Mouse (Mus musculus) embryonic facial prominence, embryonic 11.5 days (tissue): ENCODE measurements around the gene Zkscan6. TPM values are rescaled to one million over a fixed set of nuclear protein-coding genes. Genes with fewer than 3 reads are reported as not detected.
A peak's percentile ranks its signal among the peaks of the same experiment; 100 is the strongest.

Experiments
- ATAC-seq: fragments of 200-750 bp; cut with Nextera tagmentation; replicated peaks from 2 replicates; pipeline ENCODE4 v1.8.0; 2017; ENCODE audit warnings: low read depth; ENCODE audit not compliant: insufficient number of reproducible peaks, low FRiP score, low TSS enrichment
- DNase-seq: peaks from one replicate; pipeline ENCODE4 v3.0.0-alpha.2; 2015; ENCODE audit warnings: low spot score
- H3K27ac ChIP-seq: fragments of 300-500 bp; sonication (generic); replicated peaks from 2 replicates; pipeline ENCODE4 v1.5.1; 2014; ENCODE audit warnings: mild to moderate bottlenecking, low read depth, low read length, control low read depth
- H3K27me3 ChIP-seq: fragments of 300-500 bp; sonication (generic); 2 replicates; pipeline ENCODE4 v1.6.1; 2014; ENCODE audit warnings: mild to moderate bottlenecking, low read length, moderate library complexity, mixed read lengths; ENCODE audit not compliant: control insufficient read depth, insufficient read depth
- H3K36me3 ChIP-seq: fragments of 300-500 bp; sonication (generic); replicated peaks from 2 replicates; pipeline ENCODE4 v1.6.1; 2014; ENCODE audit warnings: low read depth, mild to moderate bottlenecking, low read length, moderate library complexity, mixed read lengths; ENCODE audit not compliant: control insufficient read depth, insufficient read depth
- H3K4me1 ChIP-seq: fragments of 300-500 bp; sonication (generic); 2 replicates; pipeline ENCODE4 v1.6.1; 2014; ENCODE audit warnings: low read length, mixed read lengths; ENCODE audit not compliant: control insufficient read depth, insufficient read depth
- H3K4me2 ChIP-seq: fragments of 300-500 bp; sonication (generic); 2 replicates; pipeline ENCODE4 v1.6.1; 2014; ENCODE audit warnings: low read depth, mild to moderate bottlenecking, control low read depth, low read length, moderate library complexity
- H3K4me3 ChIP-seq: fragments of 300-500 bp; sonication (generic); 2 replicates; pipeline ENCODE4 v1.5.1; 2014; ENCODE audit warnings: low read depth, low read length, control low read depth
- H3K9ac ChIP-seq: fragments of 300-500 bp; sonication (generic); replicated peaks from 2 replicates; pipeline ENCODE4 v1.6.1; 2014; ENCODE audit warnings: mild to moderate bottlenecking, control low read depth, low read length
- H3K9me3 ChIP-seq: fragments of 300-500 bp; sonication (generic); replicated peaks from 2 replicates; pipeline ENCODE4 v1.6.1; 2016; ENCODE audit warnings: mild to moderate bottlenecking, low read length, inconsistent platforms, mixed read lengths; ENCODE audit not compliant: control insufficient read depth
- WGBS: fragments of 180-500 bp; shearing (Covaris S2); extraction: QIAGEN DNeasy Blood & Tissue Kit; methylation state at CpG from one replicate; pipeline ENCODE4 v1.1.7; 2014; 5-methylcytosine and 5-hydroxymethylcytosine counted together
- polyA plus RNA-seq: library from polyadenylated mRNA; unstranded; fragments of >200 nt; fragmentation: Nextera tagmentation; extraction: Ambion mirVana; gene quantifications from 2 replicates; pipeline ENCODE4 v1.2.1, GENCODE M21; 2014

Gene Zkscan6
- polyA plus RNA-seq, 1 experiment from 2014 or later: 12.6 TPM

DNA sequence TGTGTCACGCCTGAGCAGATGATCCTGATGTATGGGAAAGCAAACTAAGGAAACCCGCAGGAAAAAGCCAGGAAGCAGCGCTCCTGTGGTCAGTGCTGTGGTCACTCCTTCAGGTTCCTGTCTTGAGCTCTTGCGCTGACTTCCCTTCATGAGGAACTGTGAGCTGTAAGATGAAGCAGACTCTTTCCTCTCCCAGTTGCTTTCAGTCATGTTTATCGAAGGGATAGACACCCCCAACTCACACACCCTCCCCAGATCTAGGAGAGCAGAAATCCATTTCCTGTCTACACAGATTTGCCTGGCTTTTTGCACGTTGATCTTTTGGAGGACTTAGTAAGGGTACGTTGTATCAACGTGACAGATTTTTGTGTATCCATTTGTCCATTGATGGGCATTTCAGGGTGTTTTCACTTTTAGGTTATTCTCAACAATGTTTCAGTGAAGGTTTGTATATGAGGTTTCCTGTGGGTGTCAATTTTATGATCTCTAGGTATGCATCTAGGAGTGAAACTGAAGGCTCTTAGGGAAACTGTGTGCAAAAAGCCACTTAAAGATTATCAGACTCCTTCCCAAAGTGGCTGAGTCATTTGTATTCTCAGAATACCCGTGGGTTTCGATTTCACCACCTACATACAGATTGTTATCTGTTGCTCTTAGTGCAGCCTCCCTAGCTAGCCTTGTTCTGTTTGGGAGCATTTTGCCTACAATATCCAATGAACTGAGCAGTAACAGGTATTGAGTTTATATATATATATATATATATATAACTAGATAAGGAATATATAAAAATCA lies 12.4 kb upstream of the Zkscan6 start:
- 73% methylated on average over 10 of the region's 10 CpGs for WGBS
- DNase-seq: no peak
- no peaks in the 10 kb centered on the region for H3K36me3 ChIP-seq
- no peak overlapping the region for H3K27ac ChIP-seq
- no peak for ATAC-seq
- no peak overlapping the region for H3K9ac ChIP-seq
- H3K4me3 ChIP-seq: no peak overlapping the region
- no peak overlapping the region for H3K4me2 ChIP-seq
- no peaks in the 10 kb centered on the region for H3K4me1 ChIP-seq
- no peaks in the 10 kb centered on the region for H3K27me3 ChIP-seq
- H3K9me3 ChIP-seq: no peaks in the 10 kb centered on the region

DNA sequence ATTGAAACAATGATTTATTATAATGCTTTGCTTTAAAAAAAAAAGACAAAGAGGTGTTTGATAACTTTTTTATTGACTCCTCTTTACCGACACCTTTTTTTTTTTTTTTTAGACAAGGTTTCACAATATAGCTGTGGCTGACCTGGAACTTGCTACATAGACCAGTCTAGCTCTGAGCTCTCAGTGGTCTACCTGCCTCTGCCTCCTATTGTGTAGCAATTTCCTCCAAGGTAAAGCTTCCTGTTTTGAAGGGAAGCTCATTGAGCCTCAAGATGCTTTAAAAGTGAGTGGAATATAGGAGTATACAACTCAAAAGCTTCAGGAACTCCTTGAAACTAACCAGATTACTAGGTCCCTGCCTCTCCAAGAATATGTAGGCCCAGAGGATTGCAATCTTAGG lies 11.1 kb upstream of the Zkscan6 start:
- H3K9me3 ChIP-seq: no peaks in the 10 kb centered on the region
- WGBS: 90% methylated on average over 1 of the region's 1 CpGs
- no peak overlapping the region for H3K9ac ChIP-seq
- H3K27me3 ChIP-seq: no peaks in the 10 kb centered on the region
- H3K27ac ChIP-seq: no peak overlapping the region
- no peaks in the 10 kb centered on the region for H3K4me1 ChIP-seq
- no peak for DNase-seq
- H3K36me3 ChIP-seq: no peaks in the 10 kb centered on the region
- no peak overlapping the region for H3K4me2 ChIP-seq
- ATAC-seq: no peak
- no peak overlapping the region for H3K4me3 ChIP-seq

DNA sequence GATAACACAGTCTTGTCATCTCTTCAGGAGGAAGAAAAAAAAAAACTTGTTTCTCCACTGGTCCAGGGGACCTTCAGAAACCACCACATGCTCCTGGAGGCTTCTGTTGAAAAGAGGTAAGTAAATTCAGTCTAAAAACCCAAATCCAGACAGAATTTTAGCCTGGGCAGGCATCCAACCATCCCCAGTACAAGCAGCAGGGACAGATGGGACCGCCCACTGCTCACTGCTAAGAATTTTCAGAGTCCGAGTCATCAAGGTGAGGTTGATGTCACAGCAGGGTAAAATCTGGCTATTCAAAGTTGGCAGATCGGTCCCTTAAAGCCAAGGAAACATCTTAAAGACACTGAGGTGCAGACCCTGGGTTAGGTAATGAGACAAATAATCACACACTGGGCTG lies 5.1 kb upstream of the Zkscan6 start:
- H3K27ac ChIP-seq: no peak overlapping the region
- DNase-seq (no peak), ATAC-seq (no peak)
- no peak overlapping the region for H3K4me3 ChIP-seq
- no peaks in the 10 kb centered on the region for H3K36me3 ChIP-seq
- H3K27me3 ChIP-seq: no peaks in the 10 kb centered on the region
- 58% methylated on average over 3 of the region's 3 CpGs for WGBS
- no peaks in the 10 kb centered on the region for H3K9me3 ChIP-seq
- H3K4me2 ChIP-seq: no peak overlapping the region
- H3K9ac ChIP-seq: no peak overlapping the region
- H3K4me1 ChIP-seq: no peaks in the 10 kb centered on the region

DNA sequence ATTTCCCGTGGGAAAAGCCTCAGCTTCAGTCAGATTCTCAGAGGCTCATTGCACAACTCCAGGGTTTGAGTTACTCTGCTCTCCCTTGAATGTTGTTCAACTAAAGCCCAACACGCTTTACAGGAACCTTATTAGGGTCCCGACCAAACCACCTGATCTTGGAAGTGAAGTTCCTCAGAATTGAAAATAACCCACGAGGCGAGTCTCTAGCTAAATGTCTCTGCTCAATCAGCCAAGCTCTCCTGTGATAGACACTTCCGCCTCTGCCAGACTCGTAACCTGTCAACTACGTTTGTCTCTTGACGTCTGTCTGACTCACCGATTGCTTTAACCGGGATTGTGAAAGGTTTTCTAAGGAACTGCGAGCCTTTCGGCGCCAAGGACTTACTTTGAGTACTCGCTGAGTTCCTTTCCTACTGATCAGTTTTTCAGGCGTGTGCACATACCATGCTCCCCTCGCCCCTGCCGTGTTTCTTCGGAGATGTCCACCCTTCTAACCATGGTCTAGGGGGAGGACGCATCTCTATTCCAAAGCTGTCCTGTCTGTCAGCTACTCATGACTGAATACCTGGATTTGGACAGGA lies 562 bp upstream of the Zkscan6 start:
- Histone ChIP-seq H3K4me2 (peak overlapping the region; percentile 69), H3K4me3 (peak overlapping the region; percentile 87), H3K9ac (peak overlapping the region; percentile 33), H3K27me3 (no peaks in the 10 kb centered on the region), H3K36me3 (no peaks in the 10 kb centered on the region), H3K9me3 (no peaks in the 10 kb centered on the region), H3K27ac (no peak overlapping the region), H3K4me1 (no peaks in the 10 kb centered on the region)
- ATAC-seq: no peak
- 1% methylated on average over 20 of the region's 20 CpGs for WGBS
- peak; percentile 21 for DNase-seq

DNA sequence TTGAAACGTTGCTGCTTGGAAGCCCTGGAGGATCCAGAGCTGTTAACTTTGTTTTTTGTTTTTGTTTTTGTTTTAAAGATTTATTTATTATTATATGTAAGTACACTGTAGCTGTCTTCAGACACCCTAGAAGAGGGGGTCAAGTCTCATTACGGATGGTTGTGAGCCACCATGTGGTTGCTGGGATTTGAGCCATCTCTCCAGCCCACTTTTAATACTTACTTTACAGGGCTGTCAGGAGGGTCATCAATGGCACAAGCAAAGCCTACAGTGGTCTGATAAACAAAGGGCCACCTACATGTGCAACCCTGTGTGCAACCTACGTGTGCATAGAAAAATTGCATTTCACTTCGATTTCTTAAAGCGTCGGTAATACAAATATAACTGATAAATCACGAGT lies 626 bp downstream of the Zkscan6 start:
- ATAC-seq (no peak; the same call in 1 of the 2 replicates), DNase-seq (no peak)

DNA sequence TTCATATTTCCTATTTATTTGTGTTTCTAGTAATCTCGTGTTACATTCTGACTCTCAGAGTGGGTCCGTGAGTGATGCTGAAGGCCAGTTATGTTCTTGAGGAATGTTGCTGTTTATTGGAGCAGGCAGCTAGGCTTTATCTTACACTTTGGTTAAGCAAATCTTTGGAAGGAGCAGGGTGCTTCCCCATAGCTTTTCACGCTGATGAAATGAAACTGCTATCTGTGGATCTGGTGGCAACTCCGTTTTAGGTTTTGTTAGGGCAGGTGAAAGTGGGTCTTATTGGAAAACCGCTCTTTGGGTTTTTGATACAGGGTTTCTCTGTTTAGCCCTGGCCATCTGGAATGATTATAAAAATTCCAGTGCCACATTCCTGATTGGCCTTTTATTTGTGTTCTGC lies 5.1 kb downstream of the Zkscan6 start:
- Histone ChIP-seq H3K9me3 (no peaks in the 10 kb centered on the region), H3K4me1 (no peaks in the 10 kb centered on the region; the same call in 1 of the 2 replicates), H3K4me3 (no peak overlapping the region), H3K27ac (no peak overlapping the region), H3K27me3 (no peaks in the 10 kb centered on the region), H3K4me2 (no peak overlapping the region), H3K36me3 (no peaks in the 10 kb centered on the region; the same call in 1 of the 2 replicates), H3K9ac (no peak overlapping the region)
- 18% methylated on average over 5 of the region's 5 CpGs for WGBS
- no peak for ATAC-seq
- DNase-seq: no peak

More for the DNA sequence above, 626 bp downstream of the Zkscan6 start:
- Histone ChIP-seq H3K4me3 (peak overlapping the region; percentile 87), H3K4me1 (no peaks in the 10 kb centered on the region), H3K27me3 (no peaks in the 10 kb centered on the region), H3K4me2 (peak overlapping the region; percentile 54), H3K36me3 (no peaks in the 10 kb centered on the region), H3K9ac (peak overlapping the region; percentile 80), H3K27ac (peak overlapping the region; percentile 70; the same call in 1 of the 2 replicates), H3K9me3 (no peaks in the 10 kb centered on the region)
- 46% methylated on average over 7 of the region's 7 CpGs for WGBS

DNA sequence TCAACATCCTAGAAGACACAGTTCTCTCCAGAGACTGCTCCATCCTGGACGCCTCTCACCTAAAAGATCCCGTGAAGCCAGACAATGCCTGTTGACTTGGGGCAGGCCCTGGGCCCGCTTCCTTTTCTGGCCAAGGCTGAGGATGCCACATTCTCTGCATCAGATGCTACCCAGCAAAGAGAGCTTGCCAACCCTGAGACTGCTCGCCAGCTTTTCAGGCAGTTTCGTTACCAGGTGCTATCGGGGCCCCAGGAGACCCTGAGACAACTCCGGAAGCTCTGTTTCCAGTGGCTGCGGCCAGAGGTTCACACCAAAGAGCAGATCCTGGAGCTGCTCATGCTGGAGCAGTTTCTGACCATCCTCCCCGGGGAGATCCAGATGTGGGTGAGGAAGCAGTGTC lies 7.4 kb downstream of the Zkscan6 start:
- Histone ChIP-seq H3K27me3 (no peaks in the 10 kb centered on the region), H3K36me3 (no peaks in the 10 kb centered on the region; the same call in 1 of the 2 replicates), H3K4me2 (no peak overlapping the region), H3K4me3 (no peak overlapping the region), H3K4me1 (no peaks in the 10 kb centered on the region; the same call in 1 of the 2 replicates), H3K9ac (no peak overlapping the region), H3K27ac (no peak overlapping the region), H3K9me3 (no peaks in the 10 kb centered on the region)
- WGBS: 87% methylated on average over 9 of the region's 9 CpGs
- ATAC-seq (no peak), DNase-seq (no peak)

DNA sequence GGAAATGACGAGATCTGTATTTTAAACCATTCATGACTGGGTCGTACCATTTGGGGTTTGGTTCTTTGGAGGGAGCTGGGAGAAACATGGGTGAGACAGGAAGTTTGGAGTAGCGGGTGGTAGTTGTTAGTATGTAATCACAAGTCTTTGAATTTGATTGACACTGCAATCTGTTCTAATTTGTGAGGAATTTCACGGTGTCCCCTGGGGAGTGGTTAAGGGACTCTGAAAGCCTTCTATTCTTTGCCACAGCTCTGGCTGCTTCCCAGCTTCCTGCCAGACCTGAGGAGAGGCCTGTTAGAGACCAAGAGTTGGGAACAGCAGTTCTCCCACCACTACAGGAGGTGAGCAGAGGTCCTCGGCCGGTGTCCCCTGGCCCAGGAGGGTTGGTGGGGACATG lies 9.3 kb downstream of the Zkscan6 start:
- no peaks in the 10 kb centered on the region; the same call in 1 of the 2 replicates for H3K4me1 ChIP-seq
- no peak overlapping the region for H3K9ac ChIP-seq
- H3K27me3 ChIP-seq: no peaks in the 10 kb centered on the region
- H3K36me3 ChIP-seq: no peaks in the 10 kb centered on the region; the same call in 1 of the 2 replicates
- ATAC-seq (no peak), DNase-seq (peak; percentile 17)
- H3K27ac ChIP-seq: no peak overlapping the region
- H3K9me3 ChIP-seq: no peaks in the 10 kb centered on the region
- WGBS: 35% methylated on average over 6 of the region's 6 CpGs
- no peak overlapping the region for H3K4me3 ChIP-seq
- no peak overlapping the region for H3K4me2 ChIP-seq
